Mouse (Mus musculus) left cerebral cortex, postnatal 10 days (tissue): ENCODE measurements around the gene Olfml1. TPM values are rescaled to one million over a fixed set of nuclear protein-coding genes. Genes with fewer than 3 reads are reported as not detected.

Source experiments
- DNase-seq, 2 experiments: peaks; one replicate each; pipeline ENCODE4 v3.0.0; 2021 to 2022; ENCODE audit warnings: low spot score in 2 of 2, mixed read lengths in 1 of 2; ENCODE audit errors: extremely low spot score in 1 of 2
- intact Hi-C: fragments of 180-260 bp; cut with DNase I; formaldehyde crosslinking; loops from one replicate; pipeline ENCODE4 v1.15.1; 2025
- total RNA-seq, 2 experiments: library from RNA; stranded (reverse); gene quantifications; 2 replicates each; pipeline ENCODE4 v1.2.3; 2021

Gene Olfml1
- total RNA-seq = 1 to 10 TPM; 5.5 to 5.6 TPM

GRCm38 (mm10) chr7:107567261-107567671 is at the start of gene Olfml1:
Gene Olfml1, plus strand, starts transcription at chr7:107567446.
- peak; percentile 4 to 37 for DNase-seq
- intact Hi-C loops = no loop called here

DNA sequence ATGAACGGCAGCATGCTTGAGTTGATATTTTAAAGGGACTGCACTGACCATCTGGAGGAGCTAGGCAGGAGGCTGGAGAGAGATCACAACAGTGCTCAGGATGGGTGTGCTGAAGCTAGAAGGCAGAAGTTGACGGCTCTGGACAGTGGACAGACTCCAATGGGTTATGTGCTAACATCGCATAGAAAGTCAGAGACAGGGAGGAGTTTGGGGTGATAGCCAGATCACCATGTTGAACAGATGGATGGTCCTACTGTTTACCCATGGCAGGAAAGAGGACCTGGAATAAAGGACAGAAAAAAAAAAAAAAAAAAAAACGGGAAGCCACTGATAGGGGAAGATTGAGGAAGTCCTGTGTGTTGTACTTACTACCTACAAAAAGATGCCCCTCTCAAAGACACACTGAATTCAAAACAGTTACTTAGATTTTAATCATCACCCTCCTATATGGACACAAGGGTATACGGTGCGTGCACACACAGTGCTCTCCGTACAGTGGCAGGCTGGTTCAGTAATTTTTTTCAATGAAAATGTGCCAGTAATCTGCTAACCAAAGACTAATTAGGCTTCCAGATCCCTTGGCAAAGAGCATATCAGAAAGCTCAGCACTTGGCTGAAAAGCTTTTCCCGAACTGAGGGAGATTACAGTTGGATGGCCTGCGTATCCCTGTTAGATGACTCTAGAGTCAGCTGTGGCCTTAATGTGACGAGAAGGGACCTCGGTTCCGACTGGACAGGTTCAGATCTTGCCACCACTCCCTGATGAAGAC is 47.8 kb upstream of the Olfml1 start:
- intact Hi-C loops = loop anchor here (10.0 kb wide), 1 partner anchor 145 kb away; the partner anchor contains the start of gene Syt9
- no peak for DNase-seq

GRCm38 (mm10) chr7:107521411-107521810 is 45.8 kb upstream of the Olfml1 start:
- intact Hi-C loops = loop anchor here (10.0 kb wide), 1 partner anchor 147 kb away; the partner anchor contains the start of gene Syt9
- no peak for DNase-seq

DNA sequence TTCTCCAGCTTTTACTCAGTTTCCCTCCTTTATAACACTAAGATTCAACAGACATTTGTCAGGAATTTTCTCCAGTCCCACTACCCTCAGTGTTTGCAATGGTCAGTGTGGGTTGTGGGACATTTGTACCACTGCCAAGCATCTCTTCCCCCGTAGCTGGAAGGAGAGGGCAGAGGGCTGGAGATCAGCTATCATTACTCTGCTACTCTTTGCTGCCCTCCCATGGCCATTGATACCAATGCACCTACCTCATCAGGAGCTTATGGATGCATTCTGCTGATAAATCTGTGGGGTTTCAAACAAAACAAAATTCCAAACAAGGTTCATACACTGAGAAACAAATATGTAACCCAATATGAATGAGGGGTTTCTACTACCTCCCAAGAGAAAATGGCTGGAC is 40.9 kb upstream of the Olfml1 start:
- peak; percentile 14 to 41 for DNase-seq
- intact Hi-C loops = loop anchor here (5.0 to 10.0 kb wide), 2 partner anchors 151 to 289 kb away; partner anchors contain the start of gene Syt9

DNA sequence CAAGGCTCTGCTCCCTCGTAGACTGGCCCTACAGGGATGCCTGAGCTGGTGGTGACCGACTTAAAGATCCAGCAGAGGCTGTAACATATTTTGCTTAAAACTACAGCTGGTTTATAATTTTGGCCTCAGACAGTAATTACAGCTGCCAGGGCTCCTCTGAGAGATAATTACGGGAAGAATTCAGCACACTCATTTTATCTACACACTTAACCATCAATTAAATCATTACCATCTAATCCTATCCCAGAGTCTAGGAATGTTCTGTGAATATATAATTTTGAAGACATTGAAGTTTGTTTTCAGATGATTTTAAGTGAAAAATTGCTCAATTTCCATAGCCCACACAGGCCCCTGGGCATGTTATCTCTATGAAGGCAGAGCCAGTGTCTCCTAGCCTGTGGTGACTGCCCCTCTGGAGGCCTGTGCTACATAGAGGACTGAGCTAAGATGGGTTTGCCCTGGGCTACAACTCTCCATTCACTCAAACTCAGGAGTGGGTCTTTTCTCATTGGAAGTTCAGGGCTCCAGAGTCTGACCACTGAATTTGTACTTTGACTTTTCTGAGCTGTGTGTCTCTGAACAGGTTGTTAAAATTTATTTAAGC is 39.0 kb upstream of the Olfml1 start:
- intact Hi-C loops = loop anchor here (5.0 to 10.0 kb wide), 2 partner anchors 153 to 291 kb away; partner anchors contain the start of gene Syt9
- DNase-seq = no peak

DNA sequence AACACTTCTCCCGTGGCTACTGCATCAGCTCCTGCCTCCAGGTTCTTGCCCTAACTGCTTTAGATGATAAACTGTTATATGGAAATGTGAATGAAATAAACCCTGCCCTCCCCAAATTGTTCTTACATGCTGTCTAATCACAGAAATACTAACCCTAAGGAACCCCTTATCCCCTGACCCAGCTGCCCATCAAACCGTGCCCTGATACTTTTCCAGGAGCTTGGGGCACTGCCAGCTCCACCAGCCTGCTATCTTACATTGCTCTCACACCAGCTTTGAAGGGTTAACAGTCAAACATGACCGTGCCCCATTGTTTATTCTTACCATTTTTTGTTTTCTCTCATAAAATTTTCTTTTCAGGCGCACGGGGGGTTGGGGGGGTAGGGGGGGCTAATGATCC is 37.9 kb upstream of the Olfml1 start:
- no peak for DNase-seq
- intact Hi-C loops = loop anchor here (5.0 to 10.0 kb wide), 2 partner anchors 155 to 292 kb away; partner anchors contain the start of gene Syt9

GRCm38 (mm10) chr7:107535311-107535710 is 31.9 kb upstream of the Olfml1 start:
- intact Hi-C loops = no loop called here
- DNase-seq = no peak

- no peak for DNase-seq
- intact Hi-C loops = no loop called here
These were observed 30.7 kb upstream of the Olfml1 start for GRCm38 (mm10) chr7:107536516-107536915.

GRCm38 (mm10) chr7:107540034-107540433 is 27.2 kb upstream of the Olfml1 start:
- intact Hi-C loops = no loop called here
- no peak for DNase-seq

DNA sequence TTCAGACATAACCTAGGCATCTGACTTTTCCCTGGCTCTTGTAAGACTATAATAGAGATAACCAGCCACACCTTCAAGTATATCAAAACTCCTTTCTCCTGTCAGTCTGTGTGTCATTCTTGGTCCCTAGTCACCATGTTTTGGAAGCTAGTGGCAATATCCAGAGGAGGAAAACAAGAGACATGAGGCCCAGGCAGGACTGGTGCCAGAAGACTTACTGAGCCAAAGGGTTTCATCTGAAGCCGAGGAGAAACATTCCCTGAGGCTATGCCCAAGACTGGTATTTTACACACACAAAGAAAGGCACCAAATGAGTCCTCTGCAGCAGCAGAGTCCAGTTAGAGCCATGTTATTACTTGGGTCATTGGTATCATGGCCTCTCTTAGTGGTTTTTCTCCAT is 22.2 kb upstream of the Olfml1 start:
- intact Hi-C loops = no loop called here
- DNase-seq = no peak

DNA sequence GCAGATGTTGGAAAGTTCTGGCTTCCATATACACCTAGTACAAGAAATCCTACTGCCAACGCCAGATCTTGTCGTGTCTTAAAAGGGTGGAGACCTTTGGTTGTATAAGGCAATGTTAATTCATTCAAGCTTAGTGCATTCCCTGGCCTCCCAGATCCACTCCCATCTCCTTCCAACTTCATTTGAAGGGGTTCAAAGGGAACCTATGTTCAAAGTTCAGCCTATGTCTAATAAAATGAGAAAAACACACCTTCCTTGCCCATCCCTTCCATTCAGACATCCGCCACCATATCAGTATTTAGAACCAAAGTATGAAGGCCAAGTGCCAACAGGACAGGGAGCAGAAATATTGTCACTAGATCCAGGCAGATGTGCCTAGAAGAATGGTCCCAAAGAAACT is 19.4 kb upstream of the Olfml1 start:
- DNase-seq = no peak
- intact Hi-C loops = no loop called here

GRCm38 (mm10) chr7:107553461-107553860 is 13.8 kb upstream of the Olfml1 start:
- no peak for DNase-seq
- intact Hi-C loops = no loop called here

DNA sequence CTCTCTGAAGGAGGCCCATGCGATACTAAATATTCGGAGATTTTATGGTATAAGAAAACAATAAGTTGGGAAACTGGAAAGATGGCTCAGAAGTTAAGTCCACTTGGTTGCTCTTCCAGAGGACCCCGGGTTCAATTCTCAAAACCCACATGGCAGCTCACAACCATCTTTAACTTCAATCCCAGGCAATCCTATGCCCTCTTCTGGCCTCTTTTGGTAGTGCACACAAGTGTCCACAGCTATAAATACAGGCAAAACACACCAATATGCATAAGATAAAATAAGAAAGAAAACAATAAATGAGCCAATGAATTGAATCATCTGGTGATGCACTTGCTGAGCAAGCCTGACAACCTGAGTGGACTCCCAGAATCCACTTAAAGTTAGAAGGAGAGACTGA is 11.3 kb upstream of the Olfml1 start:
- intact Hi-C loops = no loop called here
- DNase-seq = no peak

DNA sequence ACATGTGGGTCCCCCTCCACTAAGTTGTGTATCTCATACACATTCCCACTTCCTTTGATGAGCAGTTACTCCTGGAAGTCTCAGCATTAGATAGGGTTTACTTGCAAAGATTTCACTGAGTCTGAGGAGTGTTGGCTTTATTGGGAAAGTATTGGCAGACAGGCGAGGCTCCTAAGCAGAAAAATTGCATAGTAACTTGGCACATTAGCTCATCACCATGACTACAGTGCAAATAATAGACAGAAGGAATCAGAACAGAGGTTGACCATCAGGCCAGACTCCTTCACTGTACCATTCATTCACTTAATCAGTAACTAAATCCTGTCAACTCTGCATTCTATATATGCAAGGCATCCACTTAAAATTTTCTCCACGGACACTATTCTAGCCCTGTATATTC is 6.6 kb upstream of the Olfml1 start:
- no peak for DNase-seq
- intact Hi-C loops = no loop called here

GRCm38 (mm10) chr7:107561584-107561983 is 5.7 kb upstream of the Olfml1 start:
- DNase-seq = no peak
- intact Hi-C loops = no loop called here

- DNase-seq = no peak
- intact Hi-C loops = no loop called here
These were observed 3.5 kb upstream of the Olfml1 start for GRCm38 (mm10) chr7:107563727-107564126.

GRCm38 (mm10) chr7:107567674-107568073 is 428 bp downstream of the Olfml1 start:
- DNase-seq = no peak
- intact Hi-C loops = no loop called here

DNA sequence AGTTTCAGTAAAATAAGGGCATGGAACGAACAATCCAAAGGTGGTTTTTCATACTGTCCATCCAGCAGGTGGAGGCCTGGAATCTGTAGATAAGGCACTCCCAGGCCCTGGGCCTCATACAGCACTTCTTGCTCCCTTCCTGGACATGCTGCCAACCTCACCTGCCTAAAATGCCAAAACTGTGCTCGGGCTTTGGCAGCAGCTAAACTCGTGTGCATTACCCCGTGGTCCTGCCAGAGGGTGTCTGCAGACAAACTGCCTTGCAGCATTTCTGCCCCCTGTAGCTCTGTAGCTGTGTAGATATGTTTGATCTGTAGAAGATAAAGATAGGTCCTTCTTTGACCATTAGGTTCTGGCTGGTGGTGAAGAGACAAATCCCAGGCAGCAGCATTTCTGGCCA is 1.7 kb downstream of the Olfml1 start:
- no peak for DNase-seq
- intact Hi-C loops = no loop called here

DNA sequence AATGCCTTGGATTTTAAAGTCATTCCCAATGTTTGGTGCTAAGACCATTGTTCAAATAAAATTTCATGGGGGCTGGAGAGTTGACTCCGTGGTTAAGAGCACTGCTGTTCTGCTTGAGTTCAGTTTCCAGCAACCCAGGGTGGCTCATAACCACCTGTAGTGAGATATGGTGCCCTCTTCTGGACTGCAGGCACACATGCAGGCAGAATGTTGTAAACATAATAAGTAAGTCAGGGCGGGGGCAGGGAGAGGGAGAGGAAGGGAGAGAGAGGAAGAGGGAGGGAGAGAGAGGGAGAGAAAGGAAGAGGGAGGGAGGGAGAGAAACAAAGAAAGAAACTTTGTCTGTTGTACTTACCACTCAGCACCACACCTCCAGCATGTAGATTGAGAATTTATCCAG is 6.6 kb downstream of the Olfml1 start:
- no peak for DNase-seq
- intact Hi-C loops = no loop called here

DNA sequence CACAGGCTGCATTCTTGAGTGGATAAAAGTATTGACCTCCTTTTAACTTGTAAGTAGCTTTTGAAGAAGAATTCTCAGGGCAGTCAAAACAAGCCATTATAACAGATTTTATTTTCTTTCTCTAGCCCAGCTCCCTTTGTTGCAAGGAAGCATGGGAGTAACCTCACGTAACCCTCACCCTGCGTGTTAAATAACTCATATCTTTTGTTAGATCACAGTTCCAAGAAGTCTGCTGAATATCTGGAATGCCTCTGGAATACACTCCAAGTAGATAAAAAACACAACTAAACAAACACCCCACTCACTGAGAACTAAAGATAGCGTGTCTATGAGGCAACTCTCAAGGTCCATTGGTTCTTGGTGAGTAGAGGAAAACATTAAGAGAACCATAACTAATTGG is 7.0 kb downstream of the Olfml1 start:
- intact Hi-C loops = no loop called here
- DNase-seq = no peak
